Mouse (Mus musculus) heart, postnatal 36 days (tissue): ENCODE data around the gene Myo6. TPM values are rescaled to one million over a fixed set of nuclear protein-coding genes. Genes with fewer than 3 reads are reported as not detected.
A peak's percentile ranks its signal among the peaks of the same experiment; 100 is the strongest.

Experiments
- DNase-seq, 2 experiments: peaks; one replicate each; pipeline ENCODE4 v3.0.0; 2021 to 2022
- intact Hi-C: fragments of 180-260 bp; cut with DNase I; formaldehyde crosslinking; loops from one replicate; pipeline ENCODE4 v1.15.1; 2025
- total RNA-seq, 2 experiments: library from RNA; stranded (reverse); gene quantifications; 2 replicates each; pipeline ENCODE4 v1.2.3; 2021

The Myo6 gene
- total RNA-seq, 2 experiments from 2014 or later, result 12.3 to 14.2 TPM

GRCm38 (mm10) chr9:80223989-80224635, 59.3 kb downstream of the Myo6 start:
- no peak for DNase-seq
- intact Hi-C loops, result no loop called here

- DNase-seq, result no peak
- intact Hi-C loops, result no loop called here
Observed at GRCm38 (mm10) chr9:80226579-80227325, 61.9 kb downstream of the Myo6 start.

GRCm38 (mm10) chr9:80233831-80234455, 69.1 kb downstream of the Myo6 start:
- DNase-seq, result no peak
- intact Hi-C loops, result no loop called here

- no peak for DNase-seq
- intact Hi-C loops, result no loop called here
Observed at GRCm38 (mm10) chr9:80237184-80237799, 72.5 kb downstream of the Myo6 start.

GRCm38 (mm10) chr9:80241719-80242118, 76.9 kb downstream of the Myo6 start:
- intact Hi-C loops, result loop anchor here (2.0 kb wide), 1 partner anchor 77 kb away; the partner anchor contains the start of gene Myo6
- DNase-seq, result no peak

GRCm38 (mm10) chr9:80252146-80252545, 87.3 kb downstream of the Myo6 start:
- no peak for DNase-seq
- intact Hi-C loops, result no loop called here

- intact Hi-C loops, result no loop called here
- no peak for DNase-seq
Observed at GRCm38 (mm10) chr9:80253241-80253640, 88.4 kb downstream of the Myo6 start.

- no peak for DNase-seq
- intact Hi-C loops, result no loop called here
Observed at GRCm38 (mm10) chr9:80256561-80256960, 91.7 kb downstream of the Myo6 start.

GRCm38 (mm10) chr9:80258396-80258795, 93.6 kb downstream of the Myo6 start:
- peak in 1 of 2 experiments; percentile 14 for DNase-seq
- intact Hi-C loops, result no loop called here

GRCm38 (mm10) chr9:80260905-80261304, 96.1 kb downstream of the Myo6 start:
- DNase-seq, result no peak
- intact Hi-C loops, result loop anchor here (5.0 kb wide), 1 partner anchor 94 kb away; the partner anchor contains the start of gene Myo6

- peak in 1 of 2 experiments; percentile 11 for DNase-seq
- intact Hi-C loops, result loop anchor here (5.0 kb wide), 1 partner anchor 95 kb away; the partner anchor contains the start of gene Myo6
Observed at GRCm38 (mm10) chr9:80262367-80263026, 97.7 kb downstream of the Myo6 start.

GRCm38 (mm10) chr9:80266086-80266485, 101.3 kb downstream of the Myo6 start:
- DNase-seq, result no peak
- intact Hi-C loops, result no loop called here

GRCm38 (mm10) chr9:80266507-80266906, 101.7 kb downstream of the Myo6 start:
- intact Hi-C loops, result no loop called here
- no peak for DNase-seq

- intact Hi-C loops, result no loop called here
- DNase-seq, result no peak
Observed at GRCm38 (mm10) chr9:80269596-80269995, 104.8 kb downstream of the Myo6 start.

GRCm38 (mm10) chr9:80272951-80273350, 108.1 kb downstream of the Myo6 start:
- intact Hi-C loops, result no loop called here
- DNase-seq, result no peak

GRCm38 (mm10) chr9:80275053-80275771, 110.4 kb downstream of the Myo6 start:
- DNase-seq, result no peak

GRCm38 (mm10) chr9:80275772-80276134, 110.9 kb downstream of the Myo6 start:
- intact Hi-C loops, result no loop called here
- DNase-seq, result no peak

More at GRCm38 (mm10) chr9:80275053-80275771, 110.4 kb downstream of the Myo6 start:
- intact Hi-C loops, result no loop called here

- no peak for DNase-seq
- intact Hi-C loops, result no loop called here
Observed at GRCm38 (mm10) chr9:80277157-80277556, 112.3 kb downstream of the Myo6 start.

- DNase-seq, result no peak
- intact Hi-C loops, result no loop called here
Observed at GRCm38 (mm10) chr9:80277770-80278169, 112.9 kb downstream of the Myo6 start.

GRCm38 (mm10) chr9:80280724-80281123, 115.9 kb downstream of the Myo6 start:
- no peak for DNase-seq
- intact Hi-C loops, result no loop called here
